Mouse (Mus musculus): ENCODE data around the gene Krt86.

Krt86 gene

DNA sequence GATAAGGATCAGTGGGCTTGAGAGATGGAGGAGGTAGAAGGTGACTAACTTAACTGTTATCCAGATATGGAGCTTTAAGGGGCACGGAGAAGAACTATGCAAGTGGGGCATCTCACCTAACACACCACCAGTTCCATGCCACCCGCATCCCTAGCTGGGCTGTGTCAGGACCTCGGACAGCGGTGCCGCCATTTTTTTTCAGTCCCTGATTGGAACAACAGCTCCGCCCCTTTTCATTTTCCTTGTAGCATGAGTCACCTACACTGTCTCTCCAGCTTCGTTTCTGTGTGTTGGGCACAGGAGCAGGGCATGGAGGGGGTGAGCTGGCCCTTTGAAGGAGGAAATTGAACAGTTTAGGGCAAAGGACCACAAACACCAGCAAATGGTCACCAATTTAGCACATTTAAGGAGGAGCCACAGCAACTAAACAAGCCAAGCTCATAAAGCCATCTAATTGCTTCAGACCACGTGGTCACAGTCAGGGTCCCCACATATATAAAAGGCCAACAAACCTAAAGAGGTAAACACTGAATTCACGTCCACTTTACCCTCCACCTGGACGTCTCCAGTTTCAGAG lies at the start of gene Krt86:
Gene Krt86, plus strand, starts transcription at position 527 of the 577 bp plus-strand sequence.
- peak; percentile 72 for DNase-seq

DNA sequence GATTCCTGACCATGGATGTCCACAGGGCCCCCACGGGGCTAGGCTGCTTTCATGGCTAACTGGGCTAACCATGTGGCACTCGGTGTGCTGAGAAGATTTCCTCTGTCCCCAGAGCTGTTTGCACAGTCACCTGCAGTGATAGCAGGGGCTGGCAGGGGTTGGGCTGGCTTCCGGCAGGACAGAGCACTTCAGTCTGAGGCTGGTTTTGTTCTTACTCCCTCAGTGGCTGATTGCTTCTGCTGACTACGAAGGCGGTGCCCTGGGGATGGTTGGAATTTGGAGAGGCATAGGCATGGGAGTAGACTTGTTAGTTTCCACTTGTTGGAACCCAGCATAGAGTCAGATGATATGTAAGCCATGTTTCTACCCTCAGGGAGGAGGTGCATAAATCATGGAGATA lies 48.4 kb upstream of the Krt86 start:
- DNase-seq: no peak

DNA sequence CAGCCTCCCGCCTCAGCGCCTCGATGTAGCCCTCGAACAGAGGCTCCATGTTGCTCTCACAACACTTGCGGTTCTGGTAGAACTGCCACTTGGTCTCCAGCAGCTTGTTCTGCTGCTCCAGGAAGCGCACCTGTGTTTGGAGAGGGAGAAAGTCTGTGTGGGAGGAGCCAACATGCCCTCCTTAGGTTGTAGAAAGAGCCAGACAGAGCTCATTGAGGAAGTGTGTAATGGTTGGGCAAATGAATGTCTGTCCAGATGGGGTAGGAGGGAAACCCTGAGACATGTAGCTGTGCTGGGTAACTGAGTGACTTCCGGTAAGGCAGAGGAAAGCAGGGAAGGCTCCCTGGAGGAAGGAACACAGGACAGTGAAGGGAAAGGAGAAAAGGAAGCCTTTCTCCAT lies 36.7 kb upstream of the Krt86 start:
- DNase-seq: no peak

DNA sequence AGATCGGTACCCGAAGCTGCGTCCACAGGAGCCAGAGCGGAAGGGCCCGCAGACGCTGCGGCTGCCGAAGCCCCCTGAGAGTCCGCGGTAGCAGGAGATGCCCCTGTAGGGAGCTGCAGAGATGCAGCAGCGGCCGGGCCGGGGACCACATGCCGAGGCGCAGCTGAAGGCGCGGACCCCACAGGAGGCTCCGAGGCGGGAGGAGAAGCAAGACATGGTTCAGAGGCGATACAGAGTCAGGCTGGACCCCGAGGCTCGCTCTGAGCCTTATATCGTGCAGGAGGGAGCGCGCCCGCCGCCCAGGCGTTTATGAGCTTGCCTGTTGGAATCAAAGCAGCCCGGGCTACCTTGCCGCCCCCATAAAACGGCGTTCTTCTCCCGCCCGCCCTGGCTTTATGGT lies 34.7 kb upstream of the Krt86 start, which contains the start of gene Krt87:
Gene Krt87, minus strand, starts transcription at position 250 of the 400 bp plus-strand sequence.
- peak; percentile 56 for DNase-seq

DNA sequence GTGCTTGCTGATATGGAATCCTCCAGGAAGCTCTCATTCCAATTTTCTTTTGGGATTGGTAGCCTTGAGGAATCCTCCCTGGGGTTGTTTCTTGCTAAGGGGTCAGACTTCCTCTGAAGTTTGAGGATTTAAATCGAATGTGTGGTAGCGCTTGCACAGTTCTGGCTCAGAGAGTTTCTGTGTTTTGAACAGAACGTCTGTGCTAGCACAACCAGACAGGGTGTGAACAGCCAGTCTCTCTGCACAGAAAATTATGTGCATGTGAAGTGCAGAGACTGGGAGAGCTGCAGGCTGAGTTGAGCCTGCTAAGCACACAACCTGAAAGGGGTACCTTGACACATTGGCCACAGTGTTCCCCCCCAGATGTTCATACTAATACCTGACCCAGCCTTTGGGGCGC lies 32.4 kb upstream of the Krt86 start:
- DNase-seq: no peak

DNA sequence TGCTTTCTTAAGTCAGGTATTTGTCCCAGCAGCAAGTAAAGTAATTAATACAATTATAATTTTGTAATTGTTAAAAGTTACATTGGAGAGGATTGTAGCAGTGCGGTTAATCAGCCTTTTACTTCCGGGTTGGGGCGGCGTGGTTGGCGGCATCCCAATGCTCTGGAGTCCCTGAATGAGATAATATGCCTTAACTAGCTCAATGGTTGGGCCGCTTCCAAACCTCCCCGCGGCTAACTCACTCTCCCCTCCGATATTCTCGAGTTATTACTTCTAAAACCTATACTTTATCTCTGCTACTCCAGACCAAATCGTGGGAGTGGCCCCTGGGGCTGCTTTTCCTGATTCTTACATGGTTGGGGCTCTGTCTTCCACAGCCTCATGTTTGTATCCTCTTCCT lies 26.7 kb upstream of the Krt86 start:
- no peak for DNase-seq

DNA sequence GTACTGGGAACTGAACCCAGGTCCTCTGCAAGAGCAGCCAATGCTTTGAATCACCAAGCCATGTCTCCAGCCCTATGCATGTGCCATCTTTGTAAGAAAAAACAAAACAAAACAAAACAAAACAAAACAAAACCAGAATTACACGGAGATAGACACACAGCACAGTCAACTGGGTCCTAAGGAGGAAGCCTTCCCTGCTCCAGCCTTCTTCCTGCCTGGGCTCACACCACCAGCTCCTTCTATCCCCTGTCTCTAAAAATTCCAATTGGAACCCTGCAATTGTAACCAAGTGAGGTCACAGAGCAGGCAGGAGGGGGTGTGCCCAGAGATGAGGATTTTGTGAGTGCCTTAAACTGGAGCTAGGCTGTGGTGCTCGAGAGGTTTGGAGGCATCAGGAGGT lies 25.8 kb upstream of the Krt86 start, which contains the start of gene Krt88:
Gene Krt88, plus strand, starts transcription at position 301 of the 400 bp plus-strand sequence.
- no peak for DNase-seq

DNA sequence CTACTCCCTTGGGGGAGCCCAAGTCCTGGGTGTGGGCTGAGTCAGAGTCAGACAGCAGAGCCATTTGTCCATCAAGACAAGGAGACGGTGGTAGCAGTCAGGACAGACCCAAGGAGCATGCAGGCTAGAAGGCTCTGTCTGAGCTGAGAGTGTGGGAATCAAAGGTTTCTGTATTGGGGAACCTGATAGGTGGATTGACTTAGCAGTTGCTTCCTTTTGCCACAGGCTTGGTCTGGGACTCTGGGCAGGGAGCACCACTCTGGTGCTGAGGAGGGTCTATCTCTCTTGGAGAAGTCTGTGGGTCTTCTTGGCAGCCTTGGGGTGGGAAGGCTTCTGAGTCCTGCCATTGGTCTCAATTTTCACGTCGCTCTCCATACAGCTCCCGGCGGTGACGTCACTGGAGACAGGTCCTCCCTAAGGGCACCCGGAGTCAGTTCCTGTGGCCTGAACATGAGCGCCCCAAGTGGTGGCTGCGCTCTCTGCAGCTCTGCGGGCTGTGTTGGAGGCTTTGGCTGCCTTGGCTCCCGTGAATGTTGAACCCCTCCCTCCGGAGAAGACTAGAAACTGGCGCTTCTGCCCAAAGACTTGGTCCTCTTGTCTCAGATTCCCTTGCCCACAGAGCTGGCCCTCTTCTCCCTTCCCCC lies 20.1 kb upstream of the Krt86 start:
- DNase-seq: peak; percentile 86

DNA sequence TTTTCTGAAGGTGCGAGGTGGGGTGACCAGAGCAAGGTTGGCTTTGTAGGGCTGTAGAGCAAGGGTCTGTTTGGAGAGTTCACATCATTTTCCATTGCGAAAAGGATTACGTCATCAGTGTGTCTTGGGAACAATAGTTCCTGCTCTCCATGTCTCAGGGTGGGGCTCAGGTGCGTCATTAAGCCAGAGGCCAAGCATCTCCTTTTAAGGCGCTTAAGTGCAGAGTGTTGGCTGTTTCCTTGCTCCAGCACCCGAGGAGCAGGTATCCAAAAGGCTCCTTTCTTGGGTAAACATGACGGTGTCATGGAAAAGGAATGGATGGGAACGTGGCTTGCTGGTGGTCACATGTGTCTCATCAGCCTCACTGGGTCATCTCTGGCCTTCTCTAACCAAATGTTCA lies 18.5 kb upstream of the Krt86 start:
- DNase-seq: no peak

DNA sequence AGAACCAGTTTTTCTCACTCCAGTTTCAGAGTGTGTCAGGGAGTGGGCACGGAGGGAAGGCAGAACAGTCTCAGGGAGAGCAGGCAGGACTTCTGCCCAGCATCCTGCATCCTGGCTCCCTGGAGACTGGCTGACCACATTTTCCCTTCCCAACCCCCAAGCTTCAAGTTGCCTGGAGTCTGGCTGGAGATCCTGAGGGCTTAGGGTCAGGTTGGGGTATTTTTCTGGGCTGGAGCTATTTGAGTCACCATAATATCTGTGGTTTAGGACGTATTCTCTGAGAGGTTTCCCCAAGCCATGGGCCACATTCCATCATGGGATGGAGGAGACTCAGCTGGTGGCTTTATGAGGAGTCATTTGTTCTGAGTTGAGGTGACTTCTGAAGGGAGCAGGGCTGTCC lies 18.0 kb upstream of the Krt86 start:
- no peak for DNase-seq

DNA sequence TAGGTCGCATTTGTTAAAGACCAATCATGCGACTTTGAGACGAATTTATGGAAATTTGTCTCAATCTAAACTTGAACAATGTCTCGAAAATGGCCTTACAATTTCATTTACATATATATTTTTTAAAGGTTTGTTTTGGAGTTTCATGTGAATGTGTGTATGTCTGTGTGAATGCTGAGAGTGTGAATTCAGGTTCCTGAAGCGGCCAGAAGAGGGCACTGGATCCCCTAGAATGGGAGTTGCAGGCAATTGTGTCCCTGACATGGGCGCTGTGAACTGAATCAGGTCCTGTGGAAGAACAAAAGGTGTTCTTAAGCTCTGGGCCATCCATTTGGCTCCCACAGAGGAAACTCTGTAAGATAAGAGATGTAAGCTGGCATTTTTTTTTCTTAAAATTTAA lies 17.4 kb upstream of the Krt86 start:
- DNase-seq: no peak

DNA sequence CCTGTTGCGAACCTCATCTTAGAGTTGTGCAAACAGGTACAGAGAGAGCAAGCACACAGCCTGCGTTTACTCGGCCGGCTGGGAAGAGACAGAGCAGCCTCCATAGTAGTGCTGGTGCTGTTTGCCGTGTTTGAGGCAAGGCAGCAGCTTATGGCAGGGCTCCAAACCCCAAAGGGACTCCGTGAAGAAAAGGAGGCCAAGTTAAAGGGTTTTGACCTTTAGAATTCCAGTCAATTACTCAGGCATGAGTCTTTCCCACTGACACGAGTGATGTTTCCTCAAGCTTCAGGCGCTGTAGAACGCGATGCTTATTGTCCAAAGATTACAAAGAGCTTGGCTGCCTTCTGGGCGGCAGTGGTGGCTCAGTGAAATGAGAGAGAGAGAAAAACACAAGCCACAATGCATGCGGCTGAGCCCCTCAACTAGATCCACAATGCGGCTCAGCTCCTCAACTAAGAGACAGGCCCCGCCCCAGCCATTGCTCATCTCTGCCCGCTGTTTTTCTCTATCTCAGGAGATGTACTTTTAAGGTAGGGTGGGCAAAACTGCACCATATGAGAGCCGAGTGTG lies 14.8 kb upstream of the Krt86 start:
- DNase-seq: peak; percentile 11

DNA sequence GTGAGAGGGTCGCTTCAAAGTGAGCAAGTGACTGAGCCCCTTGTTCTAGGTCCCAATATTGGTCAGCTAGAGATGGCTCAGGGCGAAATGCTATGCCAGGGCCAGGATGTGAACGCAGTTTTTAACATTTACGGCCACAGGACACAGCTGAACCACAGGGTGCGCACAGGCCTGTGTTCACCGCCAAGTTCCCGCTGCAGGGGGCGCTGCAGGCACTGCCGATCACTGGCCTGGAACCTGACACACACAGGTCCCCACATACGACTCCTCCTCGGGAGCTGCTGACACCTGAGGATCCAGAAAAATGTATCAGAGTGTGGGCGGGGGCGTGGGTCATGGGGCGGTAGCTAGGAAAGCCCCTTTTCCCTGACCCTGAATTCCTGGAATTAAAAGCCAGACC lies 14.0 kb upstream of the Krt86 start:
- DNase-seq: peak; percentile 8

DNA sequence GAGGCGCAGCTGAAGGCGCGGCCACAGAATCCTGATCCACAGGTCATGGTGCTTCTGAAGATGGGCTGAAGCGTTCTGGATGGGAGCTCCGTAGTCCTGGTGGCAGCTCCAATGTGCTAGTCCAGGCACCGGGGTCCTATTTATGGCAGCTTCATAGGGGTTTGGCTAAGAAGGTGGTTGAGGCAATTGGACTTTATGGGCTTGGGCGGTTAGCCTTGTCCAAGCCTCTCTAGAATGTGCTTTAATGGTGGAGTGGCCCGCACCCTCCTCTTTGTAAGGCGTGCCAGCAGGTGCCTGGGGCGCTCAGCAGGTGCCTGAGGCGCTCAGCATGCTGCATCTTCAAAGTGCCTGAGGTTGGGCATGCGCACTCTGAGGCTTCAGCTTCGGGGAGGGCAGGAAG lies 9.6 kb upstream of the Krt86 start, which contains the start of gene Krt81:
Gene Krt81, minus strand, starts transcription at position 101 of the 400 bp plus-strand sequence.
- no peak for DNase-seq

DNA sequence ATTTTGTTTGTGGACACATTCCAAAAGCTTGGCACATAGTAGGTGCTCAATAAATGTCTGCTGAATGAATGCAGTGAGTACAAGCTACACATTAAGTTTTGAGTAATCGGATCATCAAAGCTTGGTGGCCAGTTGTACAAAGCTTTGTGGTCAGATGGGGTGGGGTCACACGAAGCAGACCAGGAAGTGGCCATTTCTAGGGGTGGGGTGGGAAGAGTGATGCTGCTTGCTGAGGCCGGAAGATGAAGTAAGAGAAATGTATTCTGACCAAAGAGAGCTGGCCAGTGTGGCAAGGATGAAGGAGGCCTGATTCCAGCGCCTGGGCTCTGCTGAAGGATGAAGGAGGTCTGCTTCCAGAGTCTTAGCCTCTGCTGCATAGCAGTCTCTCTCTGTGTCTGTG lies 4.2 kb upstream of the Krt86 start:
- DNase-seq: no peak

DNA sequence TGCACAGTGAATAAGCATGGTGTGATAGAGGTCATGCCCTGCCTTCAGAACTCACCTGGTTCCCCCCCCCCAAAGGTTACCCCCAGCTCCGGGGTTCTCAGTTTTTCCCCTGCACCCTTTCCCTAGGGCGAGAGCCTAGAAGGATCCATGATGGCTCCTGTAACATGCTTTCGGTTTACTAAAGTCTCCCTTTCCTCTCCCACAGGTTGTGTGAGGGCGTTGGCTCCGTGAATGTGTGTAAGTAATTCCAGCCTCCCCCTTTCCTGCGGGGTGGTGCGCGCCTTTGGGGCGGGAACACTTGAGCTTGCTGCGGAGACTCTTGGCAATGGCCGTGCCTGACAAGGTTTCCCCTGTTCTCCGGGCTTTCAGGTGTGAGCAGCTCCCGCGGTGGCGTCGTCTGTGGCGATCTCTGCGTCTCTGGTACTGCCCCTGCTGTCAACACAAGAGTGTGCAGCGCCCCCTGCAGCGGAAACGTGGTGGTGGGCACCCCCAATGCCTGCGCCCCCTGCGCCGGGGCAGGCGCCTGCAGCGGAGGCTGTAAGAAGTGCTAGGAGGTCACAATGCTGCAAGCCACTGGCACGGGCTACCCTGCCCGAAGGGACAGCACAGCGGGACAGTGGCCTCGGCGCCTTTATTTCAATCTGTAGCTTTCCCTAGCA lies 5.9 kb downstream of the Krt86 start:
- DNase-seq: peak; percentile 78

DNA sequence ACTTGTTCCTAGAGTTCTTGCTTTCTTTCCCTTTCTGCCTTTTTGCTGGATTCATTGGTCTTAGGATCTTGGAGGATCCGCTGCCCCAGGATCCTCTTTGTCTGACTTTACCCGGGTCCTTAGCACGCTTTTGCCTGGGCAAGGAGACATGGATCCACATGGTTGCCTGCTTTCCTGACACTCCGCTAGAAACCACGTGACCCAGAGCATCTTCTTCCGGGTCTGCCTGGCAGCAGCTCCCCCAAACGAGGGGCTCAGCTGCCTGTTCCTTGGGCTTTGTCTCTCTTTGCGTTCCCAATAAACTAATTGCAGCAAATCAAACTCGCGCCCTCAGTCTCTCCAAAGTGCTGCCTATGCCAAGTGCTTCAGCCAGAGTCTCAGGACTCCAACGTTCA lies 6.4 kb downstream of the Krt86 start:
- DNase-seq: peak; percentile 50

DNA sequence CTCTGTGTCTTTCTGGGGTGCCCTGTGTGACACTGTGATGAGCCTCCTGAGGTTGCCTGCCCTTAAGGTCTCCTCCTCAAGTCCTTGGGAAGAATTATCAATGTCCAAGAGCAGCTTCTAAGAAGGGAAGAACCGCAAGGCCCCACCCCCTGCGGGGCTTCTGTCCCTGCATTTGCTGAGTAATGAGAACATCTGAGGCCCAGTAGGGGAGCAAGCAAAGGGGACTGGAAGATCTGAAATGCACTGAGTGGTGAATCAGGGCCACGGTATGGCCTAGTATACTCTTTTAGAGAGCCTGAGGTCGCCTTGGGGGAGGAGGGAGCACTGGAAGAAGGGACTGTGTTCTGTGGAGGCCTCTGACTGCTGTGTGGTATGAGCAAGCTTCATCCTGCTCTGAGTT lies 8.8 kb downstream of the Krt86 start:
- DNase-seq: no peak

DNA sequence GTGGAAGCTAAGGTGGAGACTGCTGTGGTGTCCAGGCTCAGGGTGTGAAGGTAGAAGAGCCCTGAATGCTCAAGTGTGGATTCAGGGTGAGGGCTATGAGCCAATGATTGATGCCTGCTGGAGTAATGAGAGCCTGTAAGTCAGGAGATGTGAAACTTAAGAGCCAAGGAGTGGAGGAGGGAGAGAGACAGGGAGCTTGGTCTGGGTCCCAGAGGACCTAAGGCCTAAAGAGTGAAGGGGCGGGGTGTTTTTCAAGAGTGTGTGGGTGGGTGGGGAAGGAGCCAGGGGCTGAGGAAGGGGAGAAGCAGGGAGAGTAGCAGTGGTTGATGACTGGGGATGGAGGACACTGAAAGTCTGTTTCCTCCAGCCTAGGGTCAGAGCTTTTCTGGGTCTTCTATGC lies 10.4 kb downstream of the Krt86 start:
- no peak for DNase-seq

DNA sequence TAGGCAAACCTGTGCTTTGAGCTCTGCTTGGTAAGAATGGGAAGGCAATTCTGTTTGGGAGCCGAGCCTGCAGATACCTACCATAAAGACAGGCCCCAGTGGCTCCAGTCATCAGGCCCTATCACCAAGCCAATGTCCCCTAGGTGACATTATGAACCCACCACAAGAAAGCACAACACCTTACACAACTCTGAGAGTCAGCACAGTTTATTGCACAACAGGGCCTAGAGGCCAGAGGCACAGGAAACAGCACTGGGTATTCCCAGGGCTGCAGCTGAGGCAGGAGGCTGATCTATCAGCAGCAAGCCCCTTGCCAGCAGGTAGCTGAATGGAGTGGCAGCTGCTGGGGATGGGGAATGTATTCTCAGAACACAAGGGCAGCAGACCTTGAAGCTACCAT lies 11.7 kb downstream of the Krt86 start:
- DNase-seq: no peak

DNA sequence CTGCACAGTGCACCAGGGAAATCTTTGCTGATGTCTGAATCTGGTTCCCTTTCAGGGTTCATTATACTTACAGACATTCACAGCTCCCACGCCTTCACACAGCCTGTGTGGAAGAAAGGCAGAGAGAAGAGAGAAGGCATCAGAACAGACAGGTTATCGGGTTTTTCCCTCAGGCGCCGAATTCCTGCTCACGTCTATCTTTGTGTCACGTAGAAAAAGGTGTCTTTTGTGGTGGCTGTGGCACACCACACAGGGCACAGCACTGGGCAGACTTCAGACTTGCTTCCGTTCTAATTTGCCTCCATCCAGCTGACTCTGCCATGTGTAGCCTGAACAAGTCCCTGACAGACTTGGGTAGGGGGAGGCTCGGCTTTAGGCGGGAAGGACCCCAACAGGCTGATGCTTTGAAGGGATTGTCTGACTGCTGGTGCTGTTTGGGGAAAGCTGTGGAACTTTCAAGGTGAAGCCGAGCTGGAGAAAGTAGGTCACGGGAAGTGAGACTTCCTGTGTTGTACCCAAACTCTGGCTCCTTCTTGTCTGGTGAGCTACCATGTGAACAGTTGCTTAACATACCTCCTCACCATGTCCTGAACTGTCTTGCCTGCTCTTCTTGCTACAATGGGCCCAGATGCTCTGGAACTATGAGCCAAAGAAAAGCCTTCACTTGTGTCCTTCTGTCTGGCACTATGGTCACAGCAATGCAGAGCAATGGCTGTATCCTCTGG lies 12.8 kb downstream of the Krt86 start:
- no peak for DNase-seq

DNA sequence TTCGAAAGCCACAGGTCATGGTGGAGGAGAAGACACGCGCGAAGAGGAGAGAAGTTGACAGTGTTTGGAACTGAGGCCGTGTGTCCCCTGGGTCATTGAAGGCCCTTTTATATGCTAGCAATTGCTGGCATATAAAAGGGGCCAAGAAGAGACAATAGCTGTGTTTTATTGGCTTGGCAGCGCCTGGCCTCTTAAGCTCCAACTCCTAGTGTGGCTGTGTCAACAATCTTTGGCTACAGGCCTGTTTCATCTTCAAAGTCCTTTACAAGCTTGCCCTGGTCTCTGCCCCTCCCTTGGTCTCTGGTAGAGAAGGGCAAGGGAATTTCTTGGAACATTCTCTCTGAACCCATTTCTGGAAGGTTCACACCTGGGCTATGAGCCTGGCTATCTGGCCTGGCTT lies 18.2 kb downstream of the Krt86 start, which contains the start of gene Krt83:
Gene Krt83, minus strand, starts transcription at position 82 of the 400 bp plus-strand sequence.
- DNase-seq: no peak

DNA sequence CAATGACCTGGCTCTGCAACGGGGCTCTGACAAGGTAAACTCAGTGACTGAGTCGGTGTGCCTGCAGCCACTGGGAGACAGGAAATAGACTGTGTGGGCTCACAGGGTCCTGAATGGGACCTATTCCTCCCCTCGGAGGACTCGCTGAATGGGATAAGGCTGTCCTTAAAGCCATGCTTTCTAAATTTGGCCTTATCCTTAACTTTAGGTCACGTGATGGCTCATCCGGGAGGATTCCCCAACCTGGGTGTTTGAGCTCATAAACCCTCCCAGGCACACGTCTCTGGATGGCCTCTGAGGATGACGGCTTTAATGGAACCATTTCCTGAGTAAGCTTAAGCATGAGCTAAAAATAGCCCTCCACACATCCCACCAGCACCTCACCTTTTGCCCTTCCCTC lies 19.4 kb downstream of the Krt86 start:
- DNase-seq: no peak

Data from embryo, embryonic 11 days (tissue).